Mouse (Mus musculus) heart, adult 2 months (tissue): ENCODE results near the gene Cdk12. TPM values are rescaled to one million over a fixed set of nuclear protein-coding genes. Genes with fewer than 3 reads are reported as not detected.

ENCODE experiments used
- DNase-seq, 2 experiments: peaks; one replicate each; pipeline ENCODE4 v3.0.0; 2021
- H3K27ac ChIP-seq: fragments of 200-600 bp; 2 replicates; pipeline ENCODE4 v1.8.1; 2022
- H3K27me3 ChIP-seq: fragments of 200-500 bp; 2 replicates; pipeline ENCODE4 v1.6.1; 2012; ENCODE audit warnings: mild to moderate bottlenecking, low read length, inconsistent platforms, mixed read lengths; ENCODE audit not compliant: control insufficient read depth, insufficient read depth
- H3K36me3 ChIP-seq: fragments of 200-500 bp; 2 replicates; pipeline ENCODE4 v1.6.1; 2012; ENCODE audit warnings: low read length, inconsistent platforms; ENCODE audit not compliant: control insufficient read depth, insufficient read depth
- H3K4me1 ChIP-seq: fragments of 200-500 bp; 2 replicates; pipeline ENCODE4 v1.6.1; 2011; ENCODE audit warnings: low read length; ENCODE audit not compliant: control insufficient read depth, insufficient read depth
- H3K4me3 ChIP-seq: fragments of 200-600 bp; 2 replicates; pipeline ENCODE4 v1.8.1; 2022
- H3K79me2 ChIP-seq: fragments of 200-500 bp; replicated peaks from 2 replicates; pipeline ENCODE4 v1.6.1; 2012; ENCODE audit warnings: mild to moderate bottlenecking, inconsistent platforms, low read length, moderate library complexity, mixed read lengths; ENCODE audit not compliant: control insufficient read depth, insufficient read depth
- H3K9ac ChIP-seq: fragments of 200-500 bp; 2 replicates; pipeline ENCODE4 v1.6.1; 2012; ENCODE audit warnings: low read depth, mild to moderate bottlenecking, control low read depth, inconsistent platforms, low read length, mixed read lengths
- CTCF ChIP-seq: fragments of 200-600 bp; IDR thresholded peaks from 2 replicates; pipeline ENCODE4 v1.8.1; 2022; ENCODE audit warnings: antibody characterized with exemption, mild to moderate bottlenecking, moderate library complexity
- EP300 ChIP-seq: fragments of 200-500 bp; IDR thresholded peaks from 2 replicates; pipeline ENCODE4 v1.6.1; 2011; ENCODE audit warnings: low read depth, low read length, control low read depth; ENCODE audit not compliant: insufficient read depth
- POLR2A ChIP-seq: fragments of 200-500 bp; IDR thresholded peaks from 2 replicates; pipeline ENCODE4 v1.6.1; 2011; ENCODE audit warnings: mild to moderate bottlenecking, low read depth, low read length, control low read depth; ENCODE audit not compliant: insufficient read depth
- WGBS: fragments of 180-500 bp; shearing (Covaris S2); methylation state at CpG from one replicate; pipeline ENCODE4 v1.1.7; 2018; 5-methylcytosine and 5-hydroxymethylcytosine counted together
- intact Hi-C: fragments of 180-260 bp; cut with DNase I; formaldehyde crosslinking; loops from one replicate; pipeline ENCODE4 v1.15.1; 2025
- polyA plus RNA-seq: library from polyadenylated mRNA; depleted of rRNA; stranded (reverse); fragments of >200 nt; gene quantifications from 2 replicates; pipeline ENCODE4 v1.2.3, GENCODE M21; 2012
- total RNA-seq, 2 experiments: library from RNA; stranded (reverse); gene quantifications; 2 replicates each; pipeline ENCODE4 v1.2.3; 2021

Cdk12 gene
- total and polyA plus RNA-seq, 3 experiments = 7.5 to 21.2 (median 20.6) TPM

GRCm38 (mm10) chr11:98318421-98319116 is 115.7 kb downstream of the Cdk12 start:
- TF ChIP-seq EP300 (no peak), CTCF (no peak), POLR2A (no peak)
- no peak for DNase-seq
- H3K79me2 ChIP-seq = no peaks in the 10 kb centered on the region
- H3K4me1 ChIP-seq = no peaks in the 10 kb centered on the region
- no peak overlapping the region for H3K9ac ChIP-seq
- no peaks in the 10 kb centered on the region for H3K36me3 ChIP-seq
- H3K27ac ChIP-seq = no peak overlapping the region
- intact Hi-C loops = no loop called here
- WGBS = 2% methylated on average over 14 of the region's 14 CpGs
- peaks cover 27% of the 10 kb centered on the region for H3K27me3 ChIP-seq
- H3K4me3 ChIP-seq = no peak overlapping the region

- intact Hi-C loops = no loop called here
- 4% methylated on average over 15 of the region's 15 CpGs for WGBS
- TF ChIP-seq EP300 = no peak
- TF ChIP-seq CTCF = no peak
- TF ChIP-seq POLR2A = no peak
These were observed 116.3 kb downstream of the Cdk12 start for GRCm38 (mm10) chr11:98319120-98319519.

GRCm38 (mm10) chr11:98319544-98319943 is 116.7 kb downstream of the Cdk12 start:
- Histone ChIP-seq H3K79me2 (no peaks in the 10 kb centered on the region), H3K27ac (no peak overlapping the region), H3K9ac (no peak overlapping the region), H3K4me3 (no peak overlapping the region), H3K27me3 (peaks cover 28% of the 10 kb centered on the region), H3K4me1 (no peaks in the 10 kb centered on the region), H3K36me3 (no peaks in the 10 kb centered on the region)
- 22% methylated on average over 4 of the region's 4 CpGs for WGBS
- TF ChIP-seq CTCF = no peak
- intact Hi-C loops = no loop called here
- no peak for DNase-seq

More at GRCm38 (mm10) chr11:98319120-98319519, 116.3 kb downstream of the Cdk12 start:
- Histone ChIP-seq H3K4me1 (no peaks in the 10 kb centered on the region), H3K9ac (no peak overlapping the region), H3K4me3 (no peak overlapping the region), H3K36me3 (no peaks in the 10 kb centered on the region), H3K79me2 (no peaks in the 10 kb centered on the region), H3K27ac (no peak overlapping the region), H3K27me3 (peaks cover 26% of the 10 kb centered on the region)
- DNase-seq = no peak

GRCm38 (mm10) chr11:98319944-98320343 is 117.1 kb downstream of the Cdk12 start:
- intact Hi-C loops = no loop called here
- H3K79me2 ChIP-seq = no peaks in the 10 kb centered on the region
- no peak overlapping the region for H3K9ac ChIP-seq
- H3K27ac ChIP-seq = no peak overlapping the region
- TF ChIP-seq CTCF = no peak
- no peak for TF ChIP-seq EP300
- TF ChIP-seq POLR2A = no peak
- 15% methylated on average over 2 of the region's 2 CpGs for WGBS
- H3K4me1 ChIP-seq = no peaks in the 10 kb centered on the region
- DNase-seq = no peak
- H3K27me3 ChIP-seq = peaks cover 28% of the 10 kb centered on the region
- no peaks in the 10 kb centered on the region for H3K36me3 ChIP-seq
- no peak overlapping the region for H3K4me3 ChIP-seq

- no peak overlapping the region for H3K9ac ChIP-seq
- H3K27ac ChIP-seq = no peak overlapping the region
- intact Hi-C loops = no loop called here
- DNase-seq = no peak
- H3K4me3 ChIP-seq = no peak overlapping the region
- peaks cover 28% of the 10 kb centered on the region for H3K27me3 ChIP-seq
- no peaks in the 10 kb centered on the region for H3K36me3 ChIP-seq
- no peaks in the 10 kb centered on the region for H3K79me2 ChIP-seq
- no peak for TF ChIP-seq CTCF
- TF ChIP-seq POLR2A = no peak
- TF ChIP-seq EP300 = no peak
- H3K4me1 ChIP-seq = no peaks in the 10 kb centered on the region
- WGBS = 16% methylated on average over 12 of the region's 12 CpGs
These were observed 117.5 kb downstream of the Cdk12 start for GRCm38 (mm10) chr11:98320381-98320780.

GRCm38 (mm10) chr11:98320806-98321676 is 118.2 kb downstream of the Cdk12 start:
- Histone ChIP-seq H3K79me2 (no peaks in the 10 kb centered on the region), H3K27ac (no peak overlapping the region), H3K4me1 (no peaks in the 10 kb centered on the region), H3K36me3 (no peaks in the 10 kb centered on the region), H3K9ac (no peak overlapping the region), H3K4me3 (no peak overlapping the region), H3K27me3 (peaks cover 31% of the 10 kb centered on the region)
- no peak for DNase-seq
- TF ChIP-seq CTCF = no peak
- WGBS = 2% methylated on average over 30 of the region's 30 CpGs
- intact Hi-C loops = no loop called here
